Mouse (Mus musculus): Measurements from ENCODE around the gene Daam2. TPM values are rescaled to one million over a fixed set of nuclear protein-coding genes. Genes with fewer than 3 reads are reported as not detected.

Gene Daam2
- polyA plus RNA-seq, 1 experiment from 2014 or later: 6.6 TPM

DNA sequence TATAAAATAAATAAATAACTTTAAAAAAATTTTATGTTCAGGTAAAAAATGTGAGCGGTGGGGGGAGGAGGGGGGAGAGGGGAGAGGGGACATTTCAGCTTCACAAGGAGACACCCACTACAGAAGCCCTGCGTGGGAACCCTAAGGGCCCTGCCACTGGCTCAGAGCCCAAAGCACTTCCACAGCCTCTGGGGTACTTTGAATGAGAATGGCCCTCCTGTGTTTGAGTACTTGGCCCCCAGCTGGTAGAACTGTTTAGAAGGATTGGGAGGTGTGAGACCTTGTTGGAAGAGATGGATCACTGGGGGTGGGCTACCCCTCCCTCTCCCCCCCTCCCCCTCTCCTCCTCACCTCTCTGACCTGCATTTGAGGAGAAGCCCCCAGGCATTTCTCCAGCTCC is 41.7 kb downstream of the Daam2 start:
- H3K9me3 ChIP-seq (ENCODE audit: low read length): no peaks in the 10 kb centered on the region
- TF ChIP-seq EP300 (IDR thresholded peaks at IDR 0.05): no peak
- TF ChIP-seq CTCF (IDR thresholded peaks at IDR 0.05): no peak
- H3K27ac ChIP-seq (ENCODE audit: low read length): no peak overlapping the region
- H3K27me3 ChIP-seq (replicated peaks; ENCODE audit: insufficient read depth, low read length): no peaks in the 10 kb centered on the region
- no peak for DNase-seq (ENCODE audit: low spot score)
- no peak overlapping the region for H3K4me3 ChIP-seq (ENCODE audit: low read depth, low read length)
- WGBS: 19% methylated on average over 2 of the region's 2 CpGs
- ATAC-seq: no peak
- H3K4me2 ChIP-seq (replicated peaks; ENCODE audit: low read depth, low read length): no peak overlapping the region
- no peak overlapping the region for H3K9ac ChIP-seq (replicated peaks; ENCODE audit: low read depth)
- H3K4me1 ChIP-seq (ENCODE audit: insufficient read depth, low read depth, low read length): no peaks in the 10 kb centered on the region
- no peaks in the 10 kb centered on the region for H3K36me3 ChIP-seq (ENCODE audit: insufficient read depth, low read length)

DNA sequence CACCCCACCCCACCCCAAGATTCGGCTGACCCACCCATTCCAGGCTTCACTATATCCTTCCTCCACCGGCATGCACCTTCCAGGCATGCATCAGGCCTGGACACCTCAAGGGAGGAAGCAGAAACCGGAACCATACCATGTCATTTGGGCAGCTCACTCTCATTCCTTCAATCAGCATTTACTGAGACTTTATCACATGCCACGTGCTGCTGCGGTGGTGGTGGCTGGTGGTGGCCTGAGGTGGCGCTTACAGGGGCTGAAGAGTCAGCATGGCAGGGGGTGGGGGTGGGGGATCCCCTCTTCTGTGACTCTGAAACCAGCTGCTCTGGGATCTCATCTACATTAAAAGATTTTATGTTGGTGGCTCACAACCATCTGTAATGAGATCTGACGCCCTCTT is 42.1 kb downstream of the Daam2 start:
- H3K9me3 ChIP-seq (ENCODE audit: low read length): no peaks in the 10 kb centered on the region
- H3K27ac ChIP-seq (ENCODE audit: low read length): no peak overlapping the region
- H3K4me1 ChIP-seq (ENCODE audit: insufficient read depth, low read depth, low read length): no peaks in the 10 kb centered on the region
- H3K9ac ChIP-seq (replicated peaks; ENCODE audit: low read depth): no peak overlapping the region
- H3K36me3 ChIP-seq (ENCODE audit: insufficient read depth, low read length): no peaks in the 10 kb centered on the region
- ATAC-seq (no peak), DNase-seq (ENCODE audit: low spot score) (no peak)
- TF ChIP-seq CTCF (IDR thresholded peaks at IDR 0.05) (no peak), EP300 (IDR thresholded peaks at IDR 0.05) (no peak)
- 50% methylated on average over 6 of the region's 7 CpGs for WGBS
- H3K4me2 ChIP-seq (replicated peaks; ENCODE audit: low read depth, low read length): no peak overlapping the region
- H3K27me3 ChIP-seq (replicated peaks; ENCODE audit: insufficient read depth, low read length): no peaks in the 10 kb centered on the region
- no peak overlapping the region for H3K4me3 ChIP-seq (ENCODE audit: low read depth, low read length)

DNA sequence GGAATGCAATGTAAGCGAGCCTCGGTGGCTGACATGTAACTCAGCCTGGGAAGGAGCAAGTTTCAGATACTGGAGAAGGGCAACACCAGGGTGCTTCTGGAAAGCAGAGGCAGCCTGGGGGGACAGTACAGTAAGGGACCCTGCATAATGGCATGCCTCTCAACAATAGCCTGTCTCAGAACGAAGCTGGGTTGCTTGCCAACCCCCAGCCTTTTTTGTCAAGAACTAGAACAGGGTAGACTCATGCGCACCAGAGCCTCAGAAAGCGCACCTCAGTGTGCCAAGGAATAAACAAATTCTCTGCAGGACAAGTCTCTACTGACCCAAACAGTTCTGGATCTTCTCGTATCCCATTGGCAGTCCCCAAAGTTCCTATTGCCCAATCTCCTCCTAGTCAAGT is 43.5 kb downstream of the Daam2 start:
- H3K9ac ChIP-seq (replicated peaks; ENCODE audit: low read depth): no peak overlapping the region
- TF ChIP-seq CTCF (IDR thresholded peaks at IDR 0.05): no peak
- no peak for TF ChIP-seq EP300 (IDR thresholded peaks at IDR 0.05)
- no peaks in the 10 kb centered on the region for H3K9me3 ChIP-seq (ENCODE audit: low read length)
- 65% methylated on average over 6 of the region's 6 CpGs for WGBS
- no peak overlapping the region for H3K27ac ChIP-seq (ENCODE audit: low read length)
- no peak overlapping the region for H3K4me3 ChIP-seq (ENCODE audit: low read depth, low read length)
- ATAC-seq (no peak), DNase-seq (ENCODE audit: low spot score) (no peak)
- no peak overlapping the region for H3K4me2 ChIP-seq (replicated peaks; ENCODE audit: low read depth, low read length)
- H3K4me1 ChIP-seq (ENCODE audit: insufficient read depth, low read depth, low read length): no peaks in the 10 kb centered on the region
- no peaks in the 10 kb centered on the region for H3K36me3 ChIP-seq (ENCODE audit: insufficient read depth, low read length)
- H3K27me3 ChIP-seq (replicated peaks; ENCODE audit: insufficient read depth, low read length): no peaks in the 10 kb centered on the region

DNA sequence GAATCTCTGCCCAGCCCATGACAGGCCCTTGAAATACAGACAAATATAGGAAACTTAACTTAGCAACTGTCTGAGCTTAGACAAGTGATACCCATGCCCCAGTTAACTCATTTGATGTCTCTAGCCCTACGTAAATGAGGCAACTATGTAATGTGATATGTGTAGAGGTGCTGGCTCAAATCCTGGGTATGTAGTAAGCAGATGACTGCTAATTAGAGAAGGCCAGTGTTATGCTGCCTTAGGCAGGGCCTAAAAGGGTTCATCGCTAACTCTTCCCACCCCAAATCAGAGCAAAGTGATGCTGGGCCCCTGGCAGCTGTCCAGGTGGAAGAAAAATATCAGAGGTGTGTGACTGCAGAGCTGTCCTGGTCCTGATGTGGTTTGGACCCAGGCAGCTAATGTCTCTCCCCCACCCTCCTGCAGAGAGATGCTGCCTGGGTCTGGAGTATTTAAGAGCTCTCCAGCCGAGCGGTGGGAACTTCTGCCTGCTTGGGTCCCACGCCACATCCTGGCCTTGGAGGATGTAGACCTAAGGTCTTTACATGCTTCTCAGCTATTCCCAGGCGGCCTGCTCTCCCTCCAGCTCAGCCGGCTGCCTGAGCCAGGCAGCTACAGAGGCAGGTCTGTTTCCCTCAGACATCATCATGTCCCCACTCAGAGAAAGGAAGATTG is 44.4 kb downstream of the Daam2 start:
- DNase-seq (ENCODE audit: low spot score): no peak
- 72% methylated on average over 7 of the region's 7 CpGs for WGBS
- H3K27ac ChIP-seq (ENCODE audit: low read length): no peak overlapping the region

DNA sequence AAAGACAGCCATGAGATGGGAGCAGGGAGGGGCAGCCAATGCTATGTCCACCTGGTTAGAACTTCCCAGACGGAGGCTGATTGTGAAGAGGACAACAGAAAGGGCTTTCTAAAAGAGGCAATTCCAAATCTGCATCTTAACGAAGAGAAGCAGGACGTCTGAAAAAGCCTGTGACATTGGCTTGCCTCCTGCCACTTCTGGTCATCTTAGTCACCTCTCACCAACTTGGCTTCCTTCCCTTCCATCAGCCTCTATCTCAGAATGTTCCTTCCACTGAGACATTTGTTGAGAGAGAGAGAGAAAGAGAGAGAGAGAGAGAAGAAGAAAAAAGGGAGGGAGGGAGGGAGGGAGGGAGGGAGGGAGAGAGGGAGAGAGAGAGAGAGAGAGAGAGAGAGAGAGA is 47.1 kb downstream of the Daam2 start:
- Histone ChIP-seq H3K27ac (ENCODE audit: low read length) (no peak overlapping the region), H3K9me3 (ENCODE audit: low read length) (no peaks in the 10 kb centered on the region), H3K4me2 (replicated peaks; ENCODE audit: low read depth, low read length) (no peak overlapping the region), H3K9ac (replicated peaks; ENCODE audit: low read depth) (no peak overlapping the region), H3K4me3 (ENCODE audit: low read depth, low read length) (no peak overlapping the region), H3K4me1 (ENCODE audit: insufficient read depth, low read depth, low read length) (no peaks in the 10 kb centered on the region; the same call in 1 of the 2 replicates), H3K27me3 (replicated peaks; ENCODE audit: insufficient read depth, low read length) (no peaks in the 10 kb centered on the region), H3K36me3 (ENCODE audit: insufficient read depth, low read length) (no peaks in the 10 kb centered on the region)
- TF ChIP-seq CTCF (IDR thresholded peaks at IDR 0.05) (no peak), EP300 (IDR thresholded peaks at IDR 0.05) (no peak)
- DNase-seq (ENCODE audit: low spot score) (no peak), ATAC-seq (no peak)
- WGBS: 47% methylated on average over 3 of the region's 3 CpGs

More for the DNA sequence above, 44.4 kb downstream of the Daam2 start:
- Histone ChIP-seq H3K4me2 (replicated peaks; ENCODE audit: low read depth, low read length) (no peak overlapping the region), H3K9ac (replicated peaks; ENCODE audit: low read depth) (no peak overlapping the region), H3K9me3 (ENCODE audit: low read length) (no peaks in the 10 kb centered on the region), H3K4me1 (ENCODE audit: insufficient read depth, low read depth, low read length) (no peaks in the 10 kb centered on the region; the same call in 1 of the 2 replicates), H3K27me3 (replicated peaks; ENCODE audit: insufficient read depth, low read length) (no peaks in the 10 kb centered on the region), H3K36me3 (ENCODE audit: insufficient read depth, low read length) (no peaks in the 10 kb centered on the region), H3K4me3 (ENCODE audit: low read depth, low read length) (no peak overlapping the region)
- 0 out of 2 replicates have a peak, but pooled peaks have one; percentile 8 for ATAC-seq
- TF ChIP-seq EP300 (IDR thresholded peaks at IDR 0.05): no peak
- no peak for TF ChIP-seq CTCF (IDR thresholded peaks at IDR 0.05)

DNA sequence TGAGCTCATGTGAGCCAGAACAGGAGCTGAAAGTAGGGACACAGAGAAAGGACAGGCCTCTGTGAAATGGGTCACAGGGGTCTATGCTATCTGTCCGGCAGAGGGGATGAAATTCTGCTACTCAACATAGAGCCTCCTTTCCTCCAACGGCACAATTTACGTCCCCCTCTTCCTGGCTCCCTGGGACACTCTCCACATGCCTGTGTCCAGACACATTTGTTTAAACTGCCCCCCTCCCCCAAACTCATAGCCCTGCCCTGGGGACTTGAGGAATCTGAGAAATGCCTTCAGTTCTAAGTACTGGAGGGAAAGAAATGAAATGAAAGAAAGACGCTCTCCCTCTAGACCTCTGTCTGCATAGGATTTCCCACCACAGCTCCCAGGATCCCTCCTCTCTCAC is 48.5 kb downstream of the Daam2 start:
- Histone ChIP-seq H3K36me3 (ENCODE audit: insufficient read depth, low read length) (no peaks in the 10 kb centered on the region), H3K9ac (replicated peaks; ENCODE audit: low read depth) (no peak overlapping the region), H3K9me3 (ENCODE audit: low read length) (no peaks in the 10 kb centered on the region), H3K4me1 (ENCODE audit: insufficient read depth, low read depth, low read length) (no peaks in the 10 kb centered on the region; the same call in 1 of the 2 replicates), H3K27me3 (replicated peaks; ENCODE audit: insufficient read depth, low read length) (no peaks in the 10 kb centered on the region), H3K4me3 (ENCODE audit: low read depth, low read length) (no peak overlapping the region), H3K27ac (ENCODE audit: low read length) (no peak overlapping the region), H3K4me2 (replicated peaks; ENCODE audit: low read depth, low read length) (no peak overlapping the region)
- 45% methylated on average over 4 of the region's 4 CpGs for WGBS
- DNase-seq (ENCODE audit: low spot score): no peak
- ATAC-seq: peak; percentile 51; the same call in 1 of the 2 replicates
- TF ChIP-seq CTCF (IDR thresholded peaks at IDR 0.05): no peak
- no peak for TF ChIP-seq EP300 (IDR thresholded peaks at IDR 0.05)
